Mouse (Mus musculus) MEL (cell line): ENCODE measurements around the gene Cuta. TPM values are rescaled to one million over a fixed set of nuclear protein-coding genes. Genes with fewer than 3 reads are reported as not detected.

Source experiments
- DNase-seq: peaks from one replicate; pipeline ENCODE4 v3.0.0; 2011; ENCODE audit warnings: low read depth, low spot score
- H3K27ac ChIP-seq: 2 replicates; pipeline ENCODE4 v1.5.1; 2012; ENCODE audit warnings: low read depth, mild to moderate bottlenecking, control low read depth, low read length, moderate library complexity; ENCODE audit not compliant: control insufficient read depth
- H3K27me3 ChIP-seq, 2 experiments: fragments of 150-350 bp in 1 of 2; sonication (generic) in 1 of 2; 2 replicates each; pipeline ENCODE4 v1.6.1; 2012; ENCODE audit warnings: low read length in 2 of 2, mild to moderate bottlenecking in 2 of 2, improper control_type of control experiment in 1 of 2, moderate library complexity in 1 of 2; ENCODE audit not compliant: insufficient read depth in 2 of 2, control insufficient read depth in 1 of 2
- H3K36me3 ChIP-seq, 2 experiments: 2 replicates each; pipeline ENCODE4 v1.6.1; 2012 to 2014; ENCODE audit warnings: low read length in 2 of 2, improper control_type of control experiment in 1 of 2, inconsistent platforms in 1 of 2, mild to moderate bottlenecking in 1 of 2; ENCODE audit not compliant: insufficient read depth in 2 of 2, control insufficient read depth in 1 of 2
- H3K4me1 ChIP-seq, 2 experiments: fragments of 150-350 bp in 1 of 2; sonication (generic) in 1 of 2; 2 replicates each; pipeline ENCODE4 v1.6.1; 2012; ENCODE audit warnings: low read length in 2 of 2, improper control_type of control experiment in 1 of 2, mild to moderate bottlenecking in 1 of 2; ENCODE audit not compliant: insufficient read depth in 2 of 2, control insufficient read depth in 1 of 2
- H3K4me3 ChIP-seq, 2 experiments: fragments of 150-350 bp in 1 of 2; sonication (generic) in 1 of 2; 2 replicates each; pipeline ENCODE4 v1.5.1; 2012; ENCODE audit warnings: low read depth in 2 of 2, low read length in 2 of 2, mild to moderate bottlenecking in 2 of 2, moderate library complexity in 2 of 2, control low read depth in 1 of 2, improper control_type of control experiment in 1 of 2; ENCODE audit not compliant: control insufficient read depth in 1 of 2, insufficient read depth in 1 of 2
- H3K79me2 ChIP-seq: 2 replicates; pipeline ENCODE4 v1.6.1; 2012; ENCODE audit warnings: mild to moderate bottlenecking, low read length, moderate library complexity; ENCODE audit not compliant: control insufficient read depth, poor library complexity, insufficient read depth
- H3K9ac ChIP-seq: 2 replicates; pipeline ENCODE4 v1.6.1; 2012; ENCODE audit warnings: low read depth, mild to moderate bottlenecking, control low read depth, low read length, moderate library complexity; ENCODE audit not compliant: control insufficient read depth, poor library complexity, severe bottlenecking
- H3K9me3 ChIP-seq: fragments of 150-350 bp; sonication (generic); replicated peaks from 2 replicates; pipeline ENCODE4 v1.6.1; 2012; ENCODE audit warnings: mild to moderate bottlenecking, low read length, improper control_type of control experiment, moderate library complexity; ENCODE audit not compliant: insufficient read depth
- BHLHE40 ChIP-seq: IDR thresholded peaks from 2 replicates; pipeline ENCODE4 v1.6.1; 2012; ENCODE audit warnings: low read depth, mild to moderate bottlenecking, inconsistent platforms, low read length, improper control_type of control experiment, borderline replicate concordance
- CHD1 ChIP-seq: IDR thresholded peaks from 2 replicates; pipeline ENCODE4 v1.6.1; 2012; ENCODE audit warnings: low read depth, mild to moderate bottlenecking, inconsistent platforms, low read length, improper control_type of control experiment
- CHD2 ChIP-seq: IDR thresholded peaks from 2 replicates; pipeline ENCODE4 v1.6.1; 2011; ENCODE audit warnings: low read length, improper control_type of control experiment
- E2F4 ChIP-seq: IDR thresholded peaks from 2 replicates; pipeline ENCODE4 v1.6.1; 2011; ENCODE audit warnings: low read depth, low read length, improper control_type of control experiment, borderline replicate concordance
- ELF1 ChIP-seq: IDR thresholded peaks from 2 replicates; pipeline ENCODE4 v1.6.1; 2014; ENCODE audit warnings: low read depth, mild to moderate bottlenecking, inconsistent platforms, low read length, improper control_type of control experiment, moderate library complexity
- ETS1 ChIP-seq: IDR thresholded peaks from 2 replicates; pipeline ENCODE4 v1.6.1; 2012; ENCODE audit warnings: low read depth, mild to moderate bottlenecking, inconsistent platforms, low read length, improper control_type of control experiment, moderate library complexity
- GABPA ChIP-seq: IDR thresholded peaks from 2 replicates; pipeline ENCODE4 v1.6.1; 2012; ENCODE audit warnings: low read depth, mild to moderate bottlenecking, inconsistent platforms, low read length, improper control_type of control experiment, moderate library complexity
- HCFC1 ChIP-seq: IDR thresholded peaks from 2 replicates; pipeline ENCODE4 v1.6.1; 2012; ENCODE audit warnings: low read depth, mild to moderate bottlenecking, inconsistent platforms, low read length, improper control_type of control experiment, moderate library complexity
- JUND ChIP-seq: IDR thresholded peaks from 2 replicates; pipeline ENCODE4 v1.6.1; 2011; ENCODE audit warnings: low read depth, mild to moderate bottlenecking, improper control_type of control experiment, low read length
- MAX ChIP-seq: IDR thresholded peaks from 2 replicates; pipeline ENCODE4 v1.6.1; 2011; ENCODE audit warnings: low read length, improper control_type of control experiment
- MEF2A ChIP-seq: IDR thresholded peaks from 2 replicates; pipeline ENCODE4 v1.6.1; 2014; ENCODE audit warnings: low read depth, mild to moderate bottlenecking, inconsistent platforms, low read length, improper control_type of control experiment; ENCODE audit not compliant: poor library complexity, insufficient replicate concordance, severe bottlenecking; ENCODE audit errors: extremely low read depth
- MXI1 ChIP-seq: IDR thresholded peaks from 2 replicates; pipeline ENCODE4 v1.6.1; 2011; ENCODE audit warnings: mild to moderate bottlenecking, low read depth, low read length, improper control_type of control experiment
- MYB ChIP-seq: IDR thresholded peaks from 2 replicates; pipeline ENCODE4 v1.6.1; 2011; ENCODE audit warnings: mild to moderate bottlenecking, low read depth, low read length, improper control_type of control experiment
- NELFE ChIP-seq: IDR thresholded peaks from 2 replicates; pipeline ENCODE4 v1.6.1; 2011; ENCODE audit warnings: low read depth, low read length, improper control_type of control experiment
- NRF1 ChIP-seq: IDR thresholded peaks from 2 replicates; pipeline ENCODE4 v1.6.1; 2014; ENCODE audit warnings: low read depth, mild to moderate bottlenecking, inconsistent platforms, low read length, improper control_type of control experiment, moderate library complexity; ENCODE audit not compliant: poor library complexity, insufficient read depth, severe bottlenecking
- POLR2AphosphoS5 ChIP-seq: IDR thresholded peaks from 2 replicates; pipeline ENCODE4 v1.6.1; 2012; ENCODE audit warnings: low read depth, borderline replicate concordance, mild to moderate bottlenecking, inconsistent platforms, low read length, moderate library complexity, mixed read lengths
- RCOR1 ChIP-seq: IDR thresholded peaks from 2 replicates; pipeline ENCODE4 v1.6.1; 2012; ENCODE audit warnings: low read depth, mild to moderate bottlenecking, inconsistent platforms, low read length, improper control_type of control experiment
- SMC3 ChIP-seq: IDR thresholded peaks from 2 replicates; pipeline ENCODE4 v1.6.1; 2011; ENCODE audit warnings: low read depth, low read length, improper control_type of control experiment
- TAL1 ChIP-seq: IDR thresholded peaks from 2 replicates; pipeline ENCODE4 v1.6.1; 2012; ENCODE audit warnings: mild to moderate bottlenecking, inconsistent platforms, low read length, moderate library complexity, mixed read lengths
- TBP ChIP-seq: IDR thresholded peaks from 2 replicates; pipeline ENCODE4 v1.8.0; 2011; ENCODE audit warnings: low read depth, low read length, improper control_type of control experiment
- TCF12 ChIP-seq: IDR thresholded peaks from 2 replicates; pipeline ENCODE4 v1.6.1; 2014; ENCODE audit warnings: low read depth, mild to moderate bottlenecking, inconsistent platforms, low read length, improper control_type of control experiment, moderate library complexity
- USF1 ChIP-seq: IDR thresholded peaks from 2 replicates; pipeline ENCODE4 v1.6.1; 2014; ENCODE audit warnings: low read depth, mild to moderate bottlenecking, inconsistent platforms, low read length, improper control_type of control experiment, moderate library complexity
- ZNF384 ChIP-seq: IDR thresholded peaks from 2 replicates; pipeline ENCODE4 v1.6.1; 2012; ENCODE audit warnings: low read depth, mild to moderate bottlenecking, inconsistent platforms, low read length, improper control_type of control experiment
- polyA plus RNA-seq, 2 experiments: library from polyadenylated mRNA; stranded (reverse) in 1 of 2; unstranded in 1 of 2; fragments of >175 nt in 1 of 2; fragments of >200 nt in 1 of 2; gene quantifications; 2 replicates each; pipeline versions ENCODE4 v1.2.1 to v1.2.4; 2012; ENCODE audit warnings: low replicate concordance in 2 of 2, low read depth in 1 of 2; ENCODE audit not compliant: insufficient read length in 2 of 2, insufficient read depth in 1 of 2, missing spikeins in 1 of 2
- total RNA-seq: library from RNA; depleted of rRNA; stranded (reverse); fragments of 300-350 nt; gene quantifications from 2 replicates; pipeline ENCODE4 v1.2.3, GENCODE M21; 2012

Cuta gene
- total and polyA plus RNA-seq, 3 experiments: 66.8 to 220 TPM; not detected in 1

DNA sequence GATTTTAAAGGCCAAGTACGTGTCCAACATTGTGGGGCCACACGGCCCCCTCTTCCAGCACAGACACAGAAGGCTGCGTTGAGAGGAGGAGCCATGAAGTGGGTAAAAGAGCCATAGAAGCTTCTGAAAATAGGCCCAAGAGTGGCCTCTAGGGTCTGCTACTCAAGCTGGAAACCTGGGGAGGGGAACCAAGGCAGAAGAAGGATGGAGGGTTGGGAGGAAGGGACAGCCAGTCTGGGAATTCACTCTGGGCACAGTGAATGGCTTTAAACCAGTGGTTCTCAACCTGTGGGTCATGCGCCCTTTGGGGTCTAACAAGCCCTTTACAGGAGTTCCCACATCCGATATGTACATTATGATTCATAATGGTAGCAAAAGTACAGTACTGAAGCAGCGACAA, 29.9 kb upstream of the Cuta start:
- peaks cover 0 to 9% of the 10 kb centered on the region in 2 experiments; a peak in 2 of 4 replicates for H3K36me3 ChIP-seq
- peaks cover 17% of the 10 kb centered on the region for H3K79me2 ChIP-seq
- H3K9me3 ChIP-seq: no peaks in the 10 kb centered on the region
- H3K27me3 ChIP-seq: no peaks in the 10 kb centered on the region
- no peak overlapping the region for H3K27ac ChIP-seq
- TF ChIP-seq TCF12 (no peak), NRF1 (no peak), POLR2AphosphoS5 (no peak), RCOR1 (no peak), ZNF384 (no peak), CHD1 (no peak), TAL1 (no peak), USF1 (no peak), ELF1 (no peak), ETS1 (no peak), NELFE (no peak), JUND (no peak), MAX (no peak)
- no peak for DNase-seq
- no peak overlapping the region for H3K9ac ChIP-seq
- peaks cover 0 to 10% of the 10 kb centered on the region in 2 experiments; a peak in 2 of 4 replicates for H3K4me1 ChIP-seq
- H3K4me3 ChIP-seq: no peak overlapping the region

DNA sequence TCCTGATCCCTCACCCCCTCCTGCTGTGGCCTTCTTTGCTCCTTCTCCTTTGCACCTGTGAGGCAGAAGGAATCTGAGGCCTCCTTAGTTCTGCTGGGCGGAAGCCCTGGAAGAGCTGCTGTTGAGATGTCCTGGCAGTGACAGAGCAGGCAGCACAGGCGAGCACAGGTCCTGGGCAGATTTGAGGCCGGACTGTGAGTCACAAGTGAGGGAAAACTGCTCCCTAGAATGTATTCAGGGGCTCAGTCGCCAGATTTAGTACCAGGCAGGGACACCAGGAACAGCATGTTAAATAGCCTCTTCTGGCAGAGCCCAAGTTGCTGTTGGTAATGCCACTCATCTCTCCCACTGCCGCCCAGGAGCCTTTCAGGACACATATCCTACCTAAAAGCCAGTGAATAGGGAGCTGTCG, 28.8 kb upstream of the Cuta start:
- TF ChIP-seq MXI1 (no peak), HCFC1 (no peak), NELFE (no peak), NRF1 (no peak), ZNF384 (no peak), SMC3 (no peak), ELF1 (no peak), TBP (no peak), GABPA (no peak), POLR2AphosphoS5 (no peak), CHD1 (no peak), MYB (no peak), BHLHE40 (no peak), MEF2A (no peak), MAX (no peak), E2F4 (no peak), CHD2 (no peak)
- Histone ChIP-seq H3K4me3 (no peak overlapping the region), H3K36me3 (peaks cover 0 to 4% of the 10 kb centered on the region in 2 experiments; a peak in 2 of 4 replicates), H3K9ac (no peak overlapping the region), H3K4me1 (0 out of 4 replicates have a peak, but pooled peaks cover 0 to 3% of the 10 kb centered on the region in 2 experiments), H3K79me2 (peaks cover 6% of the 10 kb centered on the region), H3K27ac (no peak overlapping the region), H3K27me3 (no peaks in the 10 kb centered on the region), H3K9me3 (no peaks in the 10 kb centered on the region)
- no peak for DNase-seq
